Mouse (Mus musculus) adrenal gland (tissue): ENCODE results near the gene Snx5.

ENCODE experiments used
- intact Hi-C: fragments of 180-260 bp; cut with DNase I; formaldehyde crosslinking; loops from one replicate; pipeline ENCODE4 v1.15.1; 2025

Gene Snx5

GRCm38 (mm10) chr2:144231115-144231514 lies 39.6 kb downstream of the Snx5 start:
- intact Hi-C loops: no loop called here

- intact Hi-C loops: no loop called here
These were observed 40.2 kb downstream of the Snx5 start for GRCm38 (mm10) chr2:144230498-144230897.

- intact Hi-C loops: no loop called here
These were observed 41.1 kb downstream of the Snx5 start for GRCm38 (mm10) chr2:144229647-144230046.

- intact Hi-C loops: no loop called here
These were observed 42.0 kb downstream of the Snx5 start for GRCm38 (mm10) chr2:144228521-144229346.

GRCm38 (mm10) chr2:144226906-144227586 lies 43.7 kb downstream of the Snx5 start:
- intact Hi-C loops: no loop called here

GRCm38 (mm10) chr2:144224351-144224750 lies 46.4 kb downstream of the Snx5 start:
- intact Hi-C loops: no loop called here

- intact Hi-C loops: loop anchor here (5.0 to 10.0 kb wide), 2 partner anchors 203 to 231 kb away; partner anchors contain the start of gene Rrbp1
These were observed 55.1 kb downstream of the Snx5 start for GRCm38 (mm10) chr2:144215601-144216000.

GRCm38 (mm10) chr2:144215195-144215594 lies 55.5 kb downstream of the Snx5 start:
- intact Hi-C loops: loop anchor here (5.0 to 10.0 kb wide), 2 partner anchors 203 to 230 kb away; partner anchors contain the start of gene Rrbp1

GRCm38 (mm10) chr2:144214508-144215185 lies 56.1 kb downstream of the Snx5 start:
- intact Hi-C loops: loop anchor here (5.0 to 10.0 kb wide), 2 partner anchors 202 to 230 kb away; partner anchors contain the start of gene Rrbp1

GRCm38 (mm10) chr2:144213803-144214202 lies 56.9 kb downstream of the Snx5 start:
- intact Hi-C loops: loop anchor here (10.0 kb wide), 1 partner anchor 229 kb away; no protein-coding TSS in a partner anchor

GRCm38 (mm10) chr2:144209425-144209824 lies 61.3 kb downstream of the Snx5 start:
- intact Hi-C loops: no loop called here

GRCm38 (mm10) chr2:144207365-144207764 lies 63.3 kb downstream of the Snx5 start:
- intact Hi-C loops: no loop called here

- intact Hi-C loops: no loop called here
These were observed 67.7 kb downstream of the Snx5 start for GRCm38 (mm10) chr2:144203001-144203400.

- intact Hi-C loops: no loop called here
These were observed 68.1 kb downstream of the Snx5 start for GRCm38 (mm10) chr2:144202567-144202966.

GRCm38 (mm10) chr2:144202151-144202550 lies 68.6 kb downstream of the Snx5 start:
- intact Hi-C loops: no loop called here
